35 mouse cellular contexts compared by ENCODE assay signal in the genomic region with DNA sequence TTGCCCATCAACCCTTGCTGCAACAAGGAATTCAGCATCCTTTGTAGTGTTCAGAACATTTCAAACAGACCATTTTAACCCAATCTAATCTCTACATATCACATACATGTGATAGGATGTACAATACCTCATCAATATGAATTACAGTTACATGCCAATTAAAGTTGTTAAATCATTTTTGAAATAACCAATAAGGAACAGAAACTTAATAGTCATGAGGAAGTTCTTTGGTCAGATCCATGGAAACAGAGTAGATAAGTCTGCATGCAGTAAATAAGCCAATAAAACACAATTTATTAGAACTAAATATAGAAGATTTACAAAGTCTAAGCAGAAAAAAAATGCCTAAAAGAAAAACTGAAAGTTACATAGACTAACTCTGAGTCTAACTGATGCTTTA.
"Had no signal": no experiment of that assay in that cellular context is flagged by ENCODE, and none has a peak within 500 bp of the region (broad histone marks: within the 10 kb centered on the region; RNA-seq: fewer than 3 reads in every experiment).

No protein-coding gene starts in this region.

- DNase-seq: heart, postnatal 10 days; heart, postnatal 14 days; heart, postnatal 36 days; heart, postnatal 4 days; kidney, adult 11 months; kidney, adult 18-20 months; kidney, adult 2 months; kidney, adult 8-10 months; kidney, adult 9 months; kidney, postnatal 10 days; kidney, postnatal 14 days; kidney, postnatal 25 days; kidney, postnatal 36 days; kidney, postnatal 4 days; layer of hippocampus, postnatal 36 days had no signal

- H3K4me1 ChIP-seq: heart, embryonic 10.5 days; heart, embryonic 12.5 days; heart, embryonic 13.5 days; heart, embryonic 15.5 days; hindbrain, embryonic 10.5 days; hindbrain, embryonic 12.5 days; hindbrain, embryonic 13.5 days; hindbrain, embryonic 15.5 days; intestine, embryonic 15.5 days; kidney, embryonic 15.5 days had no signal

- ATAC-seq: hindbrain, embryonic 16.5 days; hindbrain, postnatal 0 days; inflammation-experienced regulatory T-cells, adult 6 months; intestine, embryonic 15.5 days; intestine, embryonic 16.5 days; intestine, postnatal 0 days had no signal

- H3K27ac ChIP-seq: heart, embryonic 10.5 days; heart, embryonic 13.5 days; heart, embryonic 15.5 days; hindbrain, embryonic 10.5 days; hindbrain, embryonic 12.5 days; hindbrain, embryonic 13.5 days; hindbrain, embryonic 14.5 days; hindbrain, embryonic 15.5 days; hindbrain, postnatal 0 days; intestine, embryonic 15.5 days; kidney, embryonic 15.5 days; kidney, postnatal 0 days; layer of hippocampus, adult 2 months; left cerebral cortex, adult 2 months had no signal

- H3K4me2 ChIP-seq: heart, embryonic 11.5 days; heart, embryonic 12.5 days; heart, embryonic 13.5 days; heart, embryonic 15.5 days; hindbrain, embryonic 12.5 days; hindbrain, embryonic 13.5 days; hindbrain, embryonic 14.5 days; hindbrain, embryonic 15.5 days; intestine, embryonic 15.5 days; kidney, embryonic 15.5 days had no signal

- H3K9ac ChIP-seq: heart, embryonic 12.5 days; heart, embryonic 13.5 days; heart, embryonic 15.5 days; hindbrain, embryonic 12.5 days; hindbrain, embryonic 13.5 days; hindbrain, embryonic 14.5 days; hindbrain, embryonic 15.5 days; intestine, embryonic 15.5 days; kidney, embryonic 15.5 days had no signal

- H3K4me3 ChIP-seq: heart, embryonic 10.5 days; heart, embryonic 12.5 days; heart, embryonic 13.5 days; heart, embryonic 15.5 days; hindbrain, embryonic 10.5 days; hindbrain, embryonic 12.5 days; hindbrain, embryonic 13.5 days; hindbrain, embryonic 15.5 days; intestine, embryonic 15.5 days; kidney, embryonic 15.5 days; layer of hippocampus, adult 2 months; left cerebral cortex, adult 2 months had no signal

- H3K9me3 ChIP-seq: heart, embryonic 10.5 days; heart, embryonic 12.5 days; heart, embryonic 13.5 days; heart, embryonic 15.5 days; hindbrain, embryonic 10.5 days; hindbrain, embryonic 12.5 days; hindbrain, embryonic 13.5 days; hindbrain, embryonic 15.5 days; intestine, embryonic 15.5 days; kidney, embryonic 15.5 days had no signal

- H3K27me3 ChIP-seq: heart, embryonic 12.5 days; heart, embryonic 13.5 days; heart, embryonic 15.5 days; hindbrain, embryonic 12.5 days; hindbrain, embryonic 13.5 days; hindbrain, embryonic 15.5 days; intestine, embryonic 15.5 days; kidney, embryonic 15.5 days had no signal

- H3K36me3 ChIP-seq: heart, embryonic 10.5 days; heart, embryonic 12.5 days; heart, embryonic 13.5 days; heart, embryonic 15.5 days; hindbrain, embryonic 10.5 days; hindbrain, embryonic 12.5 days; hindbrain, embryonic 13.5 days; hindbrain, embryonic 15.5 days; intestine, embryonic 15.5 days; kidney, embryonic 15.5 days had no signal
